Mouse (Mus musculus) cerebellum, postnatal 14 days (tissue): ENCODE results near the gene Olfr1231.

ENCODE experiments used
- DNase-seq, 2 experiments: peaks; one replicate each; pipeline ENCODE4 v3.0.0; 2021; ENCODE audit warnings: mixed read lengths in 2 of 2

The Olfr1231 gene

DNA sequence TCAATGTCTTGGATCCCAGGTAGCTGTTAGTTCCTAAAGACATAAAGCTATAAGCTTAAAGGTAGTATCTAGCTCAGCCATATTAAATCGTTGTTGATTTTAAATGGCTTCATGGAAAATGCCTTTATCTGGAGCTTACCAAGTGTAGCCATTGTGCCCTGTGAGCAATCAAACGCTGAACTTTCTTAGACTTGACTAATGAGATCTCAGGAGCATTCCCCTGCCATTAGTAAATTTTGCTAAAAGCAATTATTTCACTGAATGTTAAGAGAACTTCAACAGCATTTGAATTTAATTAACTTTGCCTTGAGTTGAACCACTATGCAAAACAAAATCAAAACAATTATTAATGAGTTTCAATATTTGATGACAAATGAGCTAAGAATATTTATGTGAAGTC lies at the start of gene Olfr1231:
Olfr1231 (minus strand) TSS at position 101 of the 400 bp plus-strand sequence.
- no peak for DNase-seq

DNA sequence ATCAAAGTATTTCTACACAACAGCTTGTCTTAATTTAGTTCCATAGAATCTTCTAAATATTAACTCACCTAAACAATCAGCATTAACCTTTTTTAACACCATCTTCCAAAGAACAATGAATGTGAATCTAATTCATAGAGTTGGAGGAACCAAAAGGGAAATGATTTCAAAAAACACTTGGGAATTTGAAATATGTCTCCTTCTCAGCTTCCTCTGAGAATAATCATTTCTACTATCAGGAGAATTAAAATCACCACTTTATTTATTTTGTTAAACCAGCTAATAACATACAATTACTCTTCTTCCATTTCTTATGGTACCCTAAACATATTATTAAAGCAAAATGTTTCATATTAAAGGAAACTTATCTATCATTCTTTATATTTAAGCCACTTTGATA lies 35.4 kb upstream of the Olfr1231 start, which contains the start of gene Olfr1233:
Olfr1233 (minus strand) TSS at position 101 of the 400 bp plus-strand sequence.
- no peak for DNase-seq

- no peak for DNase-seq
Measured at GRCm38 (mm10) chr2:89329575-89329974, 22.7 kb upstream of the Olfr1231 start, which contains the start of gene Olfr1232. Gene Olfr1232, minus strand, starts transcription at chr2:89329675.

GRCm38 (mm10) chr2:89297168-89297567 lies 9.7 kb downstream of the Olfr1231 start, which contains the start of gene Olfr1230:
Gene Olfr1230, minus strand, starts transcription at chr2:89297268.
- DNase-seq: no peak

DNA sequence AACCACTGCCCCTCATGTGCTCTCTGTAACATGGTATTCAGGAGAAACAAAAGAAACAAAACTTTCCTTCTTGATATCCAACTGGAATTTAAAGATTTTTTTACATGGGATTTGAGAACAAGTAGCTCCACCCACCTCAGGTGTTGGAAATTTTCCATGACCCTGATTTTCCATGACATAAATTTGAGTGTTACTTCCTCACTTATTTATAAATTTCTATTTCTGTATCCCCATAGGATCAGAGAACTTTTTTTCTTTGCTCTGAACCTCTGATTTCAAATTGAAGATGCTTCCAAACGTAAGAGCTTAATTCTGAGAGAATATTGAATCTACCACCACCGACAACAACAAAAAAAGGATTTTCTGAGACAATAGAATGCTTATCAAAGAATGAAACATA lies 19.0 kb downstream of the Olfr1231 start, which contains the start of gene Olfr1229:
Olfr1229 (minus strand) TSS at position 101 of the 400 bp plus-strand sequence.
- DNase-seq: no peak

- no peak for DNase-seq
Measured at GRCm38 (mm10) chr2:89253962-89254361, 52.9 kb downstream of the Olfr1231 start, which contains the start of gene Olfr1228. Gene Olfr1228, minus strand, starts transcription at chr2:89254062.
